Mouse (Mus musculus): ENCODE results near the gene Sebox. TPM values are rescaled to one million over a fixed set of nuclear protein-coding genes. Genes with fewer than 3 reads are reported as not detected.
"Not testable (repeated sequence)": the region's sequence is repeated elsewhere in the genome, so short reads cannot be mapped to it uniquely, and the experiment has no call there.

Sebox gene
- polyA plus RNA-seq, 1 experiment from 2014 or later: not detected

DNA sequence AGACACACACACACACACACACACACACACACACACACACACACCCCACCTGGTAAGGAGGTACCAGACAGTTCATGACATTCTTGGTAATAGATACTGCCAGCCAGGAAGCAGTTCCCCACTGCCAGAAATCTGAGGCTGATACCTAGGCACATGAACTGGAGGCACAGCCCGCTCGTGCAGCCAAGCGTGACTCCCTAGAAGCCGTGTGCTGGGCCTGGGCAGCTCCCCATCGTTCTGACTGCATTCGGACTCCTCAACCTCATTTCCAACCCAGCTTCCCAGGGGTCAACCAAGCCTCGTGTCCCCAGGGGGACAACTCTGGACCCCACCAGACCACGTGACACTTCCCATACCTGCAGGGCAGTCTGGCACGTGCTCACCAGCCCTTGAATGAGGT is 25.5 kb downstream of the Sebox start:
- Histone ChIP-seq H3K4me3 (no peak overlapping the region), H3K4me1 (replicated peaks) (no peaks in the 10 kb centered on the region), H3K27me3 (ENCODE audit: insufficient read depth, poor library complexity, severe bottlenecking) (no peaks in the 10 kb centered on the region), H3K9me3 (no peaks in the 10 kb centered on the region), H3K27ac (no peak overlapping the region), H3K36me3 (peaks cover 85% of the 10 kb centered on the region)
- 85% methylated on average over 9 of the region's 9 CpGs for WGBS
- no peak for DNase-seq (ENCODE audit: low spot score)

DNA sequence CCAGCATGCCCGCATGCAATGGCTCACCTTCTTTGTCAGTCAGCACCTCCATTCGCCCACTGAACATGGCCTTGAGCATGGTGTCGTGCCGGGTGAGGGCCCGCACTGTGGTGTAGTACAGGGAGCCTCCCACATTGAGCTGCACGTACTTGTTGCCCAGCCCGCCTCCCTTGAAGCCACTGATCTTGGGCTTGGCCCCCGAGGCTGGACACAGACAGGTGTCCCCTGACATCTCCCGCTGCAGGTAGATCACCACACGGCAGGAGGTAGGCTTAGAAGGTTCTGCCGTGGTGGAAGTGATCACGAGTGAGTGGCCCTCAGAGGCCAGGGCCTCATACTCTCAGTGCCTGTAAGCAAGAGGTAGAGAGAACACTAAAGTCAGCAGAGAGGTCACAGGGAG is 26.8 kb downstream of the Sebox start:
- Histone ChIP-seq H3K4me1 (replicated peaks) (peaks cover 8% of the 10 kb centered on the region), H3K4me3 (no peak overlapping the region), H3K27me3 (ENCODE audit: insufficient read depth, poor library complexity, severe bottlenecking) (no peaks in the 10 kb centered on the region), H3K27ac (no peak overlapping the region), H3K9me3 (no peaks in the 10 kb centered on the region), H3K36me3 (peaks cover 76% of the 10 kb centered on the region)
- DNase-seq (ENCODE audit: low spot score): no peak
- WGBS: 93% methylated on average over 12 of the region's 12 CpGs

- Histone ChIP-seq H3K9me3 (no peaks in the 10 kb centered on the region), H3K36me3 (peaks cover 66% of the 10 kb centered on the region), H3K4me1 (replicated peaks) (peaks cover 12% of the 10 kb centered on the region), H3K27me3 (ENCODE audit: insufficient read depth, poor library complexity, severe bottlenecking) (no peaks in the 10 kb centered on the region), H3K27ac (no peak overlapping the region), H3K4me3 (no peak overlapping the region)
- WGBS: 85% methylated on average over 6 of the region's 6 CpGs
- no peak for DNase-seq (ENCODE audit: low spot score)
Measured at GRCm38 (mm10) chr11:78531046-78531445, 27.8 kb downstream of the Sebox start.

DNA sequence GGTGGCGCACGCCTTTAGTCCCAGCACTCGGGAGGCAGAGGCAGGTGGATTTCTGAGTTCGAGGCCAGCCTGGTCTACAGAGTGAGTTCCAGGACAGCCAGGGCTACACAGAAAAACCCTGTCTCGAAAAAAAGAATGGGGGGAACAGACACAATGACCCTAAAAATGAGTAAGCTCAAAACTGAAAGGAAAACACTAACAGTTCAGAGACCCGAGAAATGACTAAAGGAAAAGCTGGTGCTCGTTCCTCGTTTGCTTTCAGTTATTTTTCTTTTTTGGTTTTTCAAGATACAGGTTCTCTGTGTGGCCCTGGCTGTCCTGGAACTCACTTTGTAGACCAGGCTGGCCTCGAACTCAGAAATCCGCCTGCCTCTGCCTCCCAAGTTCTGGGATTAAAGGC is 28.3 kb downstream of the Sebox start:
- WGBS: 95% methylated on average over 10 of the region's 10 CpGs
- peaks cover 61% of the 10 kb centered on the region for H3K36me3 ChIP-seq
- H3K27me3 ChIP-seq (ENCODE audit: insufficient read depth, poor library complexity, severe bottlenecking): not testable (repeated sequence)

DNA sequence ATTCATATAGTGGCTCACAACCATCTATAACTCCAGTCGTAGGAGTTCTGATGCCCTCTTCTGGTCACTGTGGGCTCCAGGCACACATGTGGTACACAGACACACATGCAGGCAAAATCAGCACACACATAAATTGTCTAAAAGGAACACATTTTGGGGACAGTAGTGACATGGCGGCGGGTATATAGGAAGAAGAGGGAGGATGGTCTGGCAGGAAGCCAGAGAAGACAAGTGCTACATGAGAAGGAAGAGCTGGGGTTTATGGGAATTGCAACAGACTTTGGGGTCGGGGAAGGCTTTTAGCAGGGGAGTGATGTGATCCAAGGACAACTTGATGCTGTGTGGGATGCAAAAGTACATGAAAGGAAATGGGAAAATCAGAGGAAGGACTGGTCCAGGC is 31.3 kb downstream of the Sebox start:
- peak overlapping the region; percentile 88 for H3K4me3 ChIP-seq
- WGBS: 93% methylated on average over 4 of the region's 4 CpGs
- no peaks in the 10 kb centered on the region for H3K27me3 ChIP-seq (ENCODE audit: insufficient read depth, poor library complexity, severe bottlenecking)
- H3K9me3 ChIP-seq: no peaks in the 10 kb centered on the region
- H3K36me3 ChIP-seq: peaks cover 44% of the 10 kb centered on the region
- peaks cover 25% of the 10 kb centered on the region for H3K4me1 ChIP-seq (replicated peaks)
- no peak overlapping the region for H3K27ac ChIP-seq
- DNase-seq (ENCODE audit: low spot score): no peak

More for the DNA sequence above, 28.3 kb downstream of the Sebox start:
- DNase-seq (ENCODE audit: low spot score); H3K4me3 ChIP-seq; H3K27ac ChIP-seq; H3K9me3 ChIP-seq: not testable (repeated sequence)
- H3K4me1 ChIP-seq (replicated peaks): peaks cover 13% of the 10 kb centered on the region

DNA sequence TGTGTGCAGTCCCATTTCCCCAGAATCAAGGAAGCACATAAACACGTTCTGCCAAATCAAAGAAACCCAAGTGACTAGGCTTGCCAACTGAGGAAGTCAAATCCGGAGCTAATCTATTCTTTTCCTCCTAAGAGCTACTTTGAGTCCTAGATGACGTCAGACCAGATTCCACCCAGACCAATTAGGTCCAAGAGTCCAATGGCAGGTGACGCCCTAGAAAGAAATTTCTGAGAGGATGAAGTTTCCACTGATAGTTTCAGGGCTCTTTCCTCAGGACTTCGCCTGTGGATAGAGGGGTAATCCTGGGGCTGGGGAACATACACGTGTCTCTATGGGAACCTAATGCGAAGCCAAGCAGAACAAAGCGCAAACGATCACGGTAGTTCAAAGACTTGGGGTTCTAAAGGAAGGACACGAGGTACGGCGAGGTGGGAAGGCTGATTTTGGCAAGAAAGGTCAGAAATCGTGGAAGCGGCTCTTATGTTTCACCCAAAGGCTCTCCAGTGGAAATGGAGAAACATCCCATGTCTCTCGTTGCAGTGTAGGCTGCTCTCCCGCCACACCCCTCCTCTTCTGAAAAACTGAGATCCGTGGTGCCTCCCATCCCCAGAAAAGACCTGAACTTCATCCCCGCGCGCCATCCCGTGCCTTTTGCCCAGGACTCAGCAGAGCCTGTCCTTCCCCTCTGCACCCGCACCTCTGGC is 32.3 kb downstream of the Sebox start:
- 2% methylated on average over 23 of the region's 23 CpGs for WGBS
- no peaks in the 10 kb centered on the region for H3K9me3 ChIP-seq
- peak overlapping the region; percentile 93 for H3K27ac ChIP-seq
- H3K27me3 ChIP-seq (ENCODE audit: insufficient read depth, poor library complexity, severe bottlenecking): no peaks in the 10 kb centered on the region
- peaks cover 25% of the 10 kb centered on the region for H3K4me1 ChIP-seq (replicated peaks)
- peak overlapping the region; percentile 88 for H3K4me3 ChIP-seq
- H3K36me3 ChIP-seq: peaks cover 44% of the 10 kb centered on the region
- peak; percentile 38 for DNase-seq (ENCODE audit: low spot score)

DNA sequence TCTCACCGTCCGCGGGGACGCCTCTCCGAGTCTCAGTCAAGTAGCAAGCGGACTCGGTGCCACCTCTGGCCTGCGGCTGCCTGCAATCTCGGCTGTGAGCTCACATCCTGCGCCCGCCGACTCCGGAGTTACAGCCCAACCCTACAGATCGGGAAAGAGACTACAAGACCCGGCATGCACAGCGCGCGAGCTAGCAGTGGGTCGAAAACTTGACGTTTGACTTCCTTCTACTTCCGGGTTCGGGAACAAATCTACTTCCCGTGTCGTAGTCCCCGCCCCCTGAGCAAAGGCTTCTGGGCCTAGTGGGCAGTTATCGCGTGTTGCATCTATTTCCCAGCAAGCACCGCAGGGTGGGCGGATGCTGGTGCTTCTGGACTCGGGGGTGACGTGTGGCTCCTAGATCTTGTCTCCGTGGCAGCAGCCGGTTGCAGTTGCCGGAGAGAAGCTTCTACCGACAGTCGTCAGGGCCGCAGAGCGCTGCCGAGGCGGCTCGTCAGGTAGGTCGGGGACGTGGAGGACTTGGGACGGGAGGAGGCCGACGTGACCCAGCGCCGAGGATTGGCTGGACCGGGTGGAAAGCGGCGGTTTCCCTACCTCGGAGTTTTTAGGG is 32.9 kb downstream of the Sebox start, which contains the start of the genes Tnfaip1 and Ift20:
Gene Tnfaip1, minus strand, starts transcription at position 253 of the 610 bp plus-strand sequence.
Gene Ift20, plus strand, starts transcription at position 282 of the 610 bp plus-strand sequence.
- WGBS: under 1% methylated on average over 52 of the region's 52 CpGs
- Histone ChIP-seq H3K36me3 (peaks cover 44% of the 10 kb centered on the region), H3K9me3 (no peaks in the 10 kb centered on the region), H3K4me3 (peak within 1 kb of the TSS; percentile 88), H3K27me3 (ENCODE audit: insufficient read depth, poor library complexity, severe bottlenecking) (no peaks in the 10 kb centered on the region), H3K27ac (peak within 1 kb of the TSS; percentile 93), H3K4me1 (replicated peaks) (peaks cover 25% of the 10 kb centered on the region)
- DNase-seq (ENCODE audit: low spot score): peak; percentile 99

DNA sequence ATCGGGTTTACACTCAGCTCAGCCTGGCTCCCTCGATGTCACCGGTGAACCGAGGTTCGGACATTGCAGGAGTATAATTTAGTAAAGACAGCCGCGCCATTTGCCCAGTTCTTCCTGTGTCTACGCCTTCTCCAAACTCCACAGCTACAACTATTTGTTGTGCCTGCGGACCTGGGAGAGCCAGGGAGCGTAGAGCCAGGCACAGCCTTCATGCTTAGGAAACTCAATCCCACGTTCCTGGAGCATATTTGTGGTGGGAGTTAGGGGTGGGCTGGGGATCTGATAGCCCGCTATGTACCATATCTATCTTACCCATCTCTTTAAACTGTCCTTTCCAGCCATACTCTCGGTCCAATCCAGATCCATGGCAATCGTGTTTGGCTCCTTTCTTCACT is 33.4 kb downstream of the Sebox start:
- no peak for DNase-seq (ENCODE audit: low spot score)
- Histone ChIP-seq H3K9me3 (no peaks in the 10 kb centered on the region), H3K27ac (peak overlapping the region; percentile 93), H3K36me3 (peaks cover 45% of the 10 kb centered on the region), H3K4me1 (replicated peaks) (peaks cover 25% of the 10 kb centered on the region), H3K27me3 (ENCODE audit: insufficient read depth, poor library complexity, severe bottlenecking) (no peaks in the 10 kb centered on the region), H3K4me3 (peak overlapping the region; percentile 88)
- WGBS: 3% methylated on average over 14 of the region's 14 CpGs

GRCm38 (mm10) chr11:78540358-78540757 is 37.1 kb downstream of the Sebox start:
- Histone ChIP-seq H3K27me3 (ENCODE audit: insufficient read depth, poor library complexity, severe bottlenecking) (no peaks in the 10 kb centered on the region), H3K9me3 (no peaks in the 10 kb centered on the region), H3K27ac (no peak overlapping the region), H3K4me1 (replicated peaks) (peaks cover 14% of the 10 kb centered on the region), H3K4me3 (no peak overlapping the region), H3K36me3 (peaks cover 67% of the 10 kb centered on the region)
- DNase-seq (ENCODE audit: low spot score): no peak
- 89% methylated on average over 3 of the region's 3 CpGs for WGBS

GRCm38 (mm10) chr11:78544449-78545111 is 41.3 kb downstream of the Sebox start:
- no peaks in the 10 kb centered on the region for H3K27me3 ChIP-seq (ENCODE audit: insufficient read depth, poor library complexity, severe bottlenecking)
- DNase-seq (ENCODE audit: low spot score): no peak
- no peaks in the 10 kb centered on the region for H3K9me3 ChIP-seq
- H3K4me1 ChIP-seq (replicated peaks): peaks cover 21% of the 10 kb centered on the region
- no peak overlapping the region for H3K4me3 ChIP-seq
- H3K27ac ChIP-seq: no peak overlapping the region
- H3K36me3 ChIP-seq: peaks cover 65% of the 10 kb centered on the region
- 94% methylated on average over 7 of the region's 7 CpGs for WGBS

GRCm38 (mm10) chr11:78545181-78545580 is 41.9 kb downstream of the Sebox start:
- WGBS: 77% methylated on average over 8 of the region's 8 CpGs
- H3K9me3 ChIP-seq: no peaks in the 10 kb centered on the region
- no peak overlapping the region for H3K4me3 ChIP-seq
- peaks cover 27% of the 10 kb centered on the region for H3K4me1 ChIP-seq (replicated peaks)
- peaks cover 59% of the 10 kb centered on the region for H3K36me3 ChIP-seq
- no peak overlapping the region for H3K27ac ChIP-seq
- DNase-seq (ENCODE audit: low spot score): no peak
- H3K27me3 ChIP-seq (ENCODE audit: insufficient read depth, poor library complexity, severe bottlenecking): no peaks in the 10 kb centered on the region

DNA sequence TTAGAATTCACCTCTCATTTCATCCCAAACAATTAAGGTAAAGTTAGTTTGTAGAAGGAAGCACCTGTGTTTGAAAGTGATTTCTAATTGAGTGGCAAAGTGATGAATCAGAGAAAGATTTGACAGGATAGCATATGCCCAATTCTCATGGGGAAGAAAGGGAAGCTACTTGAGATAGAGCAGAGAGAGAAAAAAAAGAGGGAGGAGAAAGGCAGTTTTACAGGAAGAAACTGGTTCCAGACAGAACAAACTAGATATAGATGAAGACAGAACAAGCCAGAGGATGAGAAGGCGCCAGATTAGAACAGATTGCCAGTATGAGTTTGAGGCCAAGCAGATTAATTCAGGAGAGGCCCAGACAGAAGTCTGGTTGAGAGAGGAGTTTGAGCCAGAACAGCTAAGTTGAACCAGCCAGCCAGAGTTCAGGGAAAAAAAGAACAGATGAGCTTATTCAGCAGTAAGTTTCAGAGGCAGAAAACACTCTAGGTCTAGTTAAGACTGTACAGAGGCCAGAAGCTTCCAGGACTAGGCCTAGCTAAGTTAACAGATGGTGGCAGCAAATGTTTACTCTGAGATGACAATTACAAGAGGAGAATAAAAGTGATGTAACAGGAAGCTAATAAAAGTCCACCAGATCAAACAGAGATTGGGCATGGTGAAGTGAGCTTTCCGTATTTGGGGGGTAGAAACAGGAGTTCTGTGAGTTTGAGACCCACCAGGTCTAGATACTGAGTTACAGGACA is 44.6 kb downstream of the Sebox start:
- Histone ChIP-seq H3K4me3 (0 out of 2 replicates have a peak overlapping the region, but pooled peaks have one; percentile 3), H3K36me3 (peaks cover 32% of the 10 kb centered on the region), H3K27ac (no peak overlapping the region), H3K27me3 (ENCODE audit: insufficient read depth, poor library complexity, severe bottlenecking) (no peaks in the 10 kb centered on the region), H3K9me3 (no peaks in the 10 kb centered on the region), H3K4me1 (replicated peaks) (peaks cover 33% of the 10 kb centered on the region)
- no peak for DNase-seq (ENCODE audit: low spot score)
- WGBS: 94% methylated on average over 2 of the region's 2 CpGs
